Mouse (Mus musculus): ENCODE data around the gene Cc2d2a.

Gene Cc2d2a

DNA sequence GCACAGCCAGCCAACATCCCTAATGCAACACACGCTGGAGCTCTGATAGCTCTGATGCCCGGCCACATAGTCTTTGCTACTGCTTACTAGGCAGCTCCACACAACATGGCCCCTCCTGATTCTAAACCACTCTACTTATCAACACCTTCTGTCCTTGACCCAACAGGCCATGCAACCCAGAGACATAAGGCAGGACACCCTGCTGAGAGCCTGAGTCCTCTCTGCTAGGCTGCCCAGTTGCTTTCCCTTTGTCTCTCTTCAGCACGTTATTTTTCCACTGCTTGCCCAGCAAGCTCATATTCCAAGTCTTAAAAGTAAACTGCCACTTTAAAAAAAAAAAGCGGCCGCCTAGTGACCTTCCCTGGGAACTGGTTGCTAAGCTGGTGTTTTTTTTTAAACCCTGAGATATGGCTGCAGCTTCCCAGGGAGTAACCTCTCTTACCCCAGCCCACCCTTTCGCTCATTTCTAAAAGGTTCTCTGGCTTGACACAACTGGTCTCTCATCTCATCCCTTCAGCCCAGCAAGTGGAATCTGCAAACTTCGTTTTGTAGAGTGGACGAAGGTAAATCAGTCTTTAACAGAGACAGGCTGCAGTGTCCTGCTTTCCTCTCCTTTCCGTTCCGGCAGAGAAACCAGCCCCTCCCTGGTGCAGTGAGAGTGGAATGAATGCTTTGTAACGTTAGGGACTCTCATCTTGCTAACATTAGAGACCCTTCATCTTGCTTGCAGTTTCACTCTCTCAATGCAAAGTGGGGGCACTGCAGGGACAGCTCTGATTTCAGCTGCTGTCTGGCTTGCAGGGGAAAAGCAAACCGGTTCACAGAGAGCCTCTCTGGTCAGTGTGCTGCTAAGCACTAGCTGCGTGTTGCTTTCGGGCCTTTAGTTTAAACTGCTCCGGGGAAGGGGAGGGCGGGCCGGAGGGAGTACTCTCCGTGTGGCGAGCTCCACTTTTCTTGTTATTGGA is at the start of gene Cc2d2a:
Gene Cc2d2a (plus strand): TSS at position 350 of the 965 bp plus-strand sequence.
- no peak for DNase-seq (ENCODE audit: low spot score)

DNA sequence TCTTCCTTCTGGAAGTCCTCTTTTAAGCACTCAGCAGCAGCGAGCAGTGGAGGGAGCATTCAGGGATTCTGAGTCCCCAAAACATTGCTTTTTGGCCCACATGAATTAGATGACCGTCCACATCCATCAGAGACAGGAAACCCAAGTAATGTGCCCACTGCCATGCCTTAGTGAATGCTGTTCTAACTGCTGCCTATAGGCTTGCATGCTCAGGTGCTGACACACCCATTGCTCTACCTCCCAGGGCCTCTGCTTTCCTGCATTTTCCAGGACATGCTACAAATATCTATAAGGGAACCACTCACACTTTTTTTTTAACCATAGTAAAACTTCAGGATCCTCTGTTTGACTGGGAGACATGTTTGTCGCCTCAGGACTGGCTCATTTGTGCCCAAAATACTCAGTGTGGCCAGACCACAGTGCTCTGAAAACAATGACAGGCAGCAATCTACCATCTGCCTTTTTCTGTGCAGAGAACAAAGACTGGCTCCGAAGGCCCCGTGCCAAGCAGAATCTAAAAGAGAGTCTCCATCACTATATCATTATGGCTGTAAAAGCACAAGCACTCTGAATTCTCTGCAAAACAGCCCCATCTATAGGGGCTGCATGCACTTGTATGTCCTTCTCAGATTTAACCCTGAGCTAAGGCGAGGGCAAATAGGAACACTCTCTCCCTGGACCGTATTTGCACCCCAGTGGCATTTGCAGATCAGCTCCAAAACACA is 40.4 kb upstream of the Cc2d2a start:
- DNase-seq (ENCODE audit: low spot score): no peak

GRCm38 (mm10) chr5:43625407-43625806 is 36.7 kb upstream of the Cc2d2a start:
- DNase-seq (ENCODE audit: low spot score): no peak

- DNase-seq (ENCODE audit: low spot score): no peak
Measured at GRCm38 (mm10) chr5:43634071-43634601, 28.0 kb upstream of the Cc2d2a start.

DNA sequence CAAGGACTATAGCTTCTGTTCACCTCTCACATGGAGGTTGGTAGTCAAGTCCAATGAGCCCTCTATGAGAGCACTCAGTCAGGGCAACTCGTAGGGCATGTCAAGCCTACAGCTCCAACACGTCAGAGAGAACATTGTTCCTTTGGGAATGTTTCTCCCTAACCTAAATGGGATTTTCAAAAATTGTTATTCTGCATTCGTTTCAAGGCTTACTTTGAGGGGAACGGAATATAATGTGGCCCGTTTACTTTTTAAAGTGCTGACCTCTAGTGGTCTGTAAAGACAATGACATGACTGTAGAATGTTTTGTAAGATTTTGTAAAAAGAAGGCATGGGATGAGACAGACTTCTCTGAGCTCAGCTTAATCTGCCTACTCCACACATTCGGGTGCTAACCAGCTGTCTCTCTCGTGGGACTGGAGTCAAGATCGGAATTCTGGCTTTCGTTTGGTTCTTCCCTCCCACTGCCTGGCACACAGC is 27.5 kb upstream of the Cc2d2a start:
- DNase-seq (ENCODE audit: low spot score): no peak

DNA sequence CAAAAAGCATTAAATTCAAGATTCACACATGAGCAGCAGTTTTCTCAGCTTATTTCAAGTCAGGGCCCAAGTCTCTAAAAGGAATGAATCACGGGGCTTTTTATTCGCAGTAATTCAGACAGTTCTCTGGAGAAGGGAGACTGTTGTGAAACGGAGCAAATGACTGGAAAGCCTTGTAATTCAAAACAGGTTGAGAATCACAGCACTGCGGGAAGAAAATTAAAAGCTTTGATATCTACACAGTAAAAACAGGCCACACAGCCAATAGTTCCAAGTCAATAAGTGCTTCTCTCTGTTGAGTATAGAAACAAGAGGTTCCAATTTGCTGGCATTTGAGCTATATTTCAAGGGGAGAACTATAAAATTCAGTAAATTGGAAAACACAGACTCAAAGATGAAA is 17.1 kb upstream of the Cc2d2a start:
- no peak for DNase-seq (ENCODE audit: low spot score)

GRCm38 (mm10) chr5:43647098-43647774 is 14.9 kb upstream of the Cc2d2a start:
- DNase-seq (ENCODE audit: low spot score): no peak

- no peak for DNase-seq (ENCODE audit: low spot score)
Measured at GRCm38 (mm10) chr5:43661498-43661897, 648 bp upstream of the Cc2d2a start.

DNA sequence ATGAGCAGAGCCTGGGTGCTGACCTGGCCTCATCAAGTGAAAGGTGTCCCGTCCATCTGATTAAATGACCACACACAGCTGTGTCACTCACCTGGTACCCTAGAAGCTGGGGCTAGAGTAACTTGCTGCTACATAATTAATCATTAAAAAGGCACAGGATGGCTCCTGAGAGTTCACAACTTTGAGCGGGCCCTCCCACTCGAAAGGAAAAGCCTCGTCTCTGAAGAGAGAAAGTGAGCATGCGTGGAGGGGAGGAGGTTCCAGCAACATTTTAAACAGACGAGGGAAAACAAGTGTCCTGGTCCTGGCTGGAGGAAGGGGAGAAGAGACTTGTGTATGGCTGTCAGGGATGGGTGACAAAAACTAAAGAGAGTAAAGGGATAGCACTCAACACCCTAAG is 1.4 kb downstream of the Cc2d2a start:
- no peak for DNase-seq (ENCODE audit: low spot score)

GRCm38 (mm10) chr5:43665144-43665543 is 3.0 kb downstream of the Cc2d2a start:
- no peak for DNase-seq (ENCODE audit: low spot score)

DNA sequence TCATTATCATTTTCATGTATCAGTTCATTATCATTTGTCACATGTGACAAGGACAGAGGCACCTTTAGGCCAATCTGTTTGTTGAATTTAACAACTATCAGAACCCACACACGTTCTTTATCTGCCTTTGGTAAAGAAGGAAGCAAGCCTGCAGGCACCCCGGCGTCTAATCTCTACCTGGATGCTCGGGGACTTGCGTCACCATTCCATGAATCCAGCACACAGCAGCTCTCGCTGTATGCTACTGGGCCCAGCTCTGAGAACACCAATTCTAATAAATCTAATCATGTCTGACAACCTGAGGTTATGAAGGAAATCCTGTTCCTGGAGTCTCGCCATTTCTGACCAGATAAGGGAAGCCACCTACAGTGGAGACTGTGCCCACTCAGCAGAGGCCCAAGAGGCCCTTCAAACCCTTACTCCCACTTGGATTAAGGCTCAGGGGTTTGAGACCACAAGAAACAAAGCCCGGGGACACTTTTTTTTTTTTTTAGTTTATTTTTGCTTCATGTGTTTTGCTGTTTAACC is 7.0 kb downstream of the Cc2d2a start:
- no peak for DNase-seq (ENCODE audit: low spot score)

- DNase-seq (ENCODE audit: low spot score): peak; percentile 55
Measured at GRCm38 (mm10) chr5:43672177-43672911, 10.2 kb downstream of the Cc2d2a start.

DNA sequence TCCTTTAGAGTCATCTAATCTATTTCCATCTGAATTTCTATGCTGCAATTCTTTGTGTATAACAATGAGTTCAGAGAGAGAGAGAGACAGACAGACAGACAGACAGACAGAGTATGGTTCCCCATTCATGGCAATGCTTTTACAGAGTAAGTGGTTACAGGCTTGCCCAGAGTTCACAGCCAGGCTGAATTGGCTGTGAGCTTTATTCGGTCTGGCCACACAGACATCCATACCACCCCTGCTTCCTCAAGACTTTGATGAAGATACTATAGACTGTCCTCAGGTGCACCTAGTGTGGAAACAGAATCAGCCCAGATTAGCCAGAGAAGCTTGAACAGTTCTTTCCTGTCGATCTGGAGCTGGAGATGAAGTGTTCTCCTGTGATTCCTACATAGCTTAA is 10.9 kb downstream of the Cc2d2a start:
- DNase-seq (ENCODE audit: low spot score): no peak

GRCm38 (mm10) chr5:43685466-43685865 is 23.3 kb downstream of the Cc2d2a start:
- DNase-seq (ENCODE audit: low spot score): no peak

- DNase-seq (ENCODE audit: low spot score): peak; percentile 4
Measured at GRCm38 (mm10) chr5:43692489-43692888, 30.3 kb downstream of the Cc2d2a start.

- DNase-seq (ENCODE audit: low spot score): no peak
Measured at GRCm38 (mm10) chr5:43697133-43697532, 35.0 kb downstream of the Cc2d2a start.

- DNase-seq (ENCODE audit: low spot score): no peak
Measured at GRCm38 (mm10) chr5:43699240-43699639, 37.1 kb downstream of the Cc2d2a start.

DNA sequence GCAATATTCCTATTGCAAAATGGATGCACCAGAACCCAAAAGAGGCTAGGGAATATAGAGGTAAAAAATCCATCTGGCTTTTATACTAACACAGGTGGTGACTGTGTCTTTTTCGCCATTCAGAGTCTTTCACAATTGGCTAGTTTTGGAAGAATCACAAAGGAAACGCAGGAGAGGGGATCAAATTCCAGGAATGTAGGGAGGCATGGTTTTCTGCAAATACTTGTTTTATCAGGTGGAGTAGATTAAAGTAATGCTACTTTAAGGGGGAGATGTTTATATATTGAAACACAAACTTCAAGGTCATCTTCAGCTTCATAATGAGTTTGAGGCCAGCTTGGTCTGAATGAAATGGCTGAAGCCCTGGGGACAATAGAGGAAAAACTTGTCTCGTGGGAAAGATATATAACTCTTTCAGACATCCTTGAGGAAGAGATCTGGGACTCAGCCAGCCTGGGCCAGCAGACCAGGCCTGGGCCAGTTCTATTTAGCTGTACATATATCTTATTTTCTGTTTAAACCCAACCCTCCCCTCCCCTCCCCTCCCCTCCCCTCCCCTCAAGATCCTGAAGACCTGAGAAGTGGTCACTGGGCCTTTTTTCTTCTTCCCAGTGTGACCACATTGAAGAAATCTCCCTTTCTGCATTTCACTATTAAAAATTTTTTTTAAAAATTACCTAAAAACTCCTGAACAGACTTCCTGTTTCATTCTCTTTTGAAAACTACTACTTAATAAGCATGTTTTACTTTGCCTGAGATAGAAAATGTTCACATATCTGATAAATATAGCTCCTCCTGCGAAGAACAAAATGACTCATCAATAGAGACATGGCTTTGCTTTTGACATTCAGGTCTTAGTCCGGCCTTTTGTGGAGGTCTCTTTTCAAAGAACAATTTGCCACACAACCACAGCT is 59.6 kb downstream of the Cc2d2a start:
- no peak for DNase-seq (ENCODE audit: low spot score)

DNA sequence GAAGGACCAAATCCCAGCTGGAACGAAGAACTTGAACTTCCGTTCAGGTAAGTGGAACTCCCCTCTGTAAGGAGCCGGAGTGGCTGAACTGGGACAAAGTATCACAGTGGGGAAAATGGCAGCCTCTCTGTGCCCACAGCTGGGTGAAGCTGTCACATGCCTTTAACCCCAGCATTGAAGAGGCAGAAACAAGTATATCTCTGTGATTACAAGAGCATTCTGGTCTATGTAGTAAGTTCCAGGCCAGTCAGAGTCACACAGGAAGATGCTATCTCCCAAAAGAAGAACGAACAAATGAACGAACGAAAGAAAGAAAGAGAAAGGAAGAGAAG is 60.3 kb downstream of the Cc2d2a start:
- DNase-seq (ENCODE audit: low spot score): no peak

DNA sequence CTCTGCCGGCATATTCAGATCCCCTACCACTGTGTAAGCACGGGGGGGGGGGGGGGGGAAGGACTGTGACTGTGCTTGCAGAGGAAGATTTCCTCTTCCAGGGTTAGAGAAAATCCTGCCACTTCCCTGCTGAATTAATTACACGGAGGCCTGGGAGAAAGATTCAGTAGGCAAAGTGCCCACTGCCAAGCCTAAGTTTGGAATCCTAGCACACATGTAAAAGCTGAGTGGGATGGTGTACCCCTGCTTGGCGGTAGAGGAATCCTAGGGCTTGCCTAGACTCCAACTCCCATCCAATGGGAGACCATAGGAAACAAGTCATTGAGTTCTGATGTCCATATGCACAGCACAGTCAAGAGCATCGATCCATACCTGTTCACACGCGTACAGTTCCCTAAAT is 61.7 kb downstream of the Cc2d2a start:
- DNase-seq (ENCODE audit: low spot score): no peak
